Mouse (Mus musculus) midbrain, embryonic 12.5 days (tissue): ENCODE measurements around the gene D930020B18Rik. TPM values are rescaled to one million over a fixed set of nuclear protein-coding genes. Genes with fewer than 3 reads are reported as not detected.

ENCODE experiments used
- ATAC-seq: fragments of 200-750 bp; cut with Nextera tagmentation; 2 replicates; pipeline ENCODE4 v1.8.0; 2017; ENCODE audit warnings: low read depth, moderate TSS enrichment, moderate library complexity; ENCODE audit not compliant: low FRiP score
- H3K27ac ChIP-seq: fragments of 300-500 bp; sonication (generic); replicated peaks from 2 replicates; pipeline ENCODE4 v1.5.1; 2016; ENCODE audit warnings: mild to moderate bottlenecking
- H3K27me3 ChIP-seq: fragments of 300-500 bp; sonication (generic); 2 replicates; pipeline ENCODE4 v1.6.1; 2016; ENCODE audit warnings: mild to moderate bottlenecking
- H3K36me3 ChIP-seq: fragments of 300-500 bp; sonication (generic); 2 replicates; pipeline ENCODE4 v1.6.1; 2016
- H3K4me1 ChIP-seq: fragments of 300-500 bp; sonication (generic); 2 replicates; pipeline ENCODE4 v1.6.1; 2016
- H3K4me2 ChIP-seq: fragments of 300-500 bp; sonication (generic); replicated peaks from 2 replicates; pipeline ENCODE4 v1.6.1; 2016; ENCODE audit warnings: mild to moderate bottlenecking, moderate library complexity
- H3K4me3 ChIP-seq: fragments of 300-500 bp; sonication (generic); 2 replicates; pipeline ENCODE4 v1.5.1; 2016; ENCODE audit warnings: mild to moderate bottlenecking
- H3K9ac ChIP-seq: fragments of 300-500 bp; sonication (generic); replicated peaks from 2 replicates; pipeline ENCODE4 v1.6.1; 2016; ENCODE audit warnings: mild to moderate bottlenecking, moderate library complexity
- H3K9me3 ChIP-seq: fragments of 300-500 bp; sonication (generic); 2 replicates; pipeline ENCODE4 v1.6.1; 2016; ENCODE audit warnings: mild to moderate bottlenecking
- WGBS: fragments of 180-500 bp; shearing (Covaris S2); methylation state at CpG from one replicate; pipeline ENCODE4 v1.1.7; 2016; 5-methylcytosine and 5-hydroxymethylcytosine counted together
- polyA plus RNA-seq: library from polyadenylated mRNA; unstranded; fragments of >200 nt; fragmentation: Nextera tagmentation; extraction: Ambion mirVana; gene quantifications from 2 replicates; pipeline ENCODE4 v1.2.1, GENCODE M21; 2016

D930020B18Rik gene
- polyA plus RNA-seq, 1 experiment from 2014 or later = not detected

DNA sequence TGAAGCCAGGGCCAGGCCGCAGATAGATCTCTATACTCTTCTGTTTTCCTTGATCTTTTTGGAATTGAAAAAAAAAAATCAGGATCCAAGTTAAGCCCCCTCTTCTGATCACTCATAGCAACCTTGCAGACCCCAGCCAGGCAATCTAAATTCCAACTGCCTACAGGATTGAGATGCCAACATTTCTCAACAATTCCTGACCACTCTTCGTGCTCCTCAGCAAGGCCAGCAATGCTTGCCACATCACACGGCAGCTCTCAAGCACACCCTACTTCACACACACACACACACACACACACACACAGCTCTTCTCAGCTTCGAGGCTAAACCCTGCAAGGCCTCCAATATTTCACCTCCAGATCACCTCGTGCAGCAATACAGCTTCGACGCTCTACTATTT, 17.7 kb upstream of the D930020B18Rik start:
- Histone ChIP-seq H3K9ac (no peak overlapping the region), H3K36me3 (peaks cover 25% of the 10 kb centered on the region), H3K27ac (no peak overlapping the region), H3K4me3 (no peak overlapping the region), H3K27me3 (no peaks in the 10 kb centered on the region), H3K4me2 (no peak overlapping the region), H3K4me1 (peaks cover 11% of the 10 kb centered on the region), H3K9me3 (no peaks in the 10 kb centered on the region)
- ATAC-seq = no peak
- 91% methylated on average over 7 of the region's 7 CpGs for WGBS

DNA sequence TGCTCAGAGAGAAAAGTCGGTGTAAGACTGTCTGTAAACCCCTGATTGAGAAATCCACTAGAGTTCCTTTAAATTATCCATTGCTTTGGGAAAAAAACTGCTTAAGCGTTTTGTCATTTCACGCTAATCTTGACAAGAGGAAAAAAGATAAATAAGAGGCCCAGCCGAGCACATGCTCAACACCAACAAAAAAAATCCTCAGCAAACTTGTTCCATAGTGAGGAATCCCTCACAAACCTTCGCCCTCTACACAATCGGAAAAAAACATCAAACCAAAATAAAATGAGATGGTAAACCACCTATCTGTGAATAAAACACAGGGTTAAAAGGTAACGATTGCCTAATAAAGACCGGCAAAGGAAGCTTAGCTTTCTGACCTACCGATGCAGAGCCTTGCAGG, 16.4 kb upstream of the D930020B18Rik start:
- Histone ChIP-seq H3K36me3 (peaks cover 18% of the 10 kb centered on the region), H3K9me3 (no peaks in the 10 kb centered on the region), H3K4me3 (peak overlapping the region; percentile 63), H3K27me3 (no peaks in the 10 kb centered on the region), H3K9ac (peak overlapping the region; percentile 71), H3K4me1 (peaks cover 11% of the 10 kb centered on the region), H3K4me2 (peak overlapping the region; percentile 79), H3K27ac (no peak overlapping the region)
- ATAC-seq = no peak
- WGBS = 17% methylated on average over 9 of the region's 9 CpGs

DNA sequence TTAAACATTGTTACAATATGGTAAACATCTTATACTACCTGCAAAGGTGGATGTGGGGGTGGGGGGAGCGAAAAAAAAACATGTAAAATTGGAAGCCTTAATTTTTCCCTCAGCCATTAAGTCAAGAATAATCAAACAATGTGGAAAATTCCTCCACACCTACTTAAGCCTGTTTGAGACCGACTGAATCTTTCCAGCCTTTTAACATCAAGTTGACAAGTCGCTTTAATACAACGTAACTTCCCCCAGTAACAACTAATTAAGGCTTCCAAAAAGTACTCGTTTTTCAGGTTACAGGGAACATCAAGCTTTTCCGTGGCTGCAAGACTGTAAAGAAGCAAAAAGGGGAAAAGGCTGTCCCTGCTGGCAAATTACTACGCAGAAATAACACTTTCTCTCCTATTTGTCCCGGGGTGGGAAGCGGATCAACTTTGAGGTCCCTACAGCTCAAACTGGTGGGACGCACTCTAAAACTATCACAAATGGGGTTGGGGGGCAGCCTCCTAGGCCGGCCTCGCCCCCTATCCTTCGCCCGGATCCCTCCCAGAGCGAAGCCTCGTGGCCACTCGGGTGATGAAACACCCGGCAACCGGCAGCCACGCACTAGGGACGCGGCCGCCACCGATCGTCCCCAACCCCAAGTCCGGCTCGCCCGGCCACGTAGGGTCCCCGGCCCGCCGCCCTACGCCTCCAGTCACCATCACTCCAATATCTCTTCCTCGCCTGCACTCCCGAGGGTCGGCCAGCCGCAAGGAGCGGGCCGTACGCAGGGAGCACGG, 15.8 kb upstream of the D930020B18Rik start:
- WGBS = under 1% methylated on average over 41 of the region's 41 CpGs
- Histone ChIP-seq H3K36me3 (peaks cover 12% of the 10 kb centered on the region), H3K9ac (peak overlapping the region; percentile 71), H3K4me2 (peak overlapping the region; percentile 79), H3K27ac (peak overlapping the region; percentile 88), H3K4me1 (peaks cover 11% of the 10 kb centered on the region), H3K9me3 (no peaks in the 10 kb centered on the region), H3K27me3 (no peaks in the 10 kb centered on the region), H3K4me3 (peak overlapping the region; percentile 63)
- ATAC-seq = no peak

DNA sequence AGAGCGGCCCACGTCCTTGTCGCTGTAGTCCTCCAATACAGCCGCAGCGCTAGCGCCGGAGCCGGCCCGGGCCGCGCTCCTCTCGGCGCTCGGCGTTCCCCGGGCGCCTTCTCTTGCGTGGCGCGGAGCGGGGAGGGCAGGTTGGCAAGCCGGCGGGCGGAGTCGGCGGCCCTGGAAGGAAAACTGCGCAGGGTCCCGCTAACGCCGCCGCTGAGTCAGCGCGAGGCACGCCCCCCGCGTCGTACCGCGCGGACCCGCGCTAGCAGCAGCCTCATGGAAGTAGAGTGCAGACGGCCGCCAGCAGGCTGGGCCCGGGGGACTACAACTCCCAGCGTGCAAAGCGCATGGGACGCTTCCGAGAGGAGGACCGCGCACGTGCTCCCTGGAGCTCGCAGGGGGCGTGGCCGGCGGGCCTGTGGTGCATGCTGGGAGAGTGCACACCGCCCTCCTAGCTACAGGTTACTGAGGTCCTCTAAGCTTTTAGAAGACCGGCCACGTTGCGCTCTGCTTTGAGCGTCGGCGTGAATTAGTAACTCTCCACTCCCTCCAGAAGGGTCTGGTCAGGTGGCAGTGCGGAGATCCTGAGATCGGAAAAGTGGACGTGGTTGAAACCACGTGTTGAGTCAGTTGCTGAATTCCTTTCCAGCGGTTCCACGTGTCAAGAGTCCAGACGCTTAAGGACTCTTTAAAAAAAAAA, 15.1 kb upstream of the D930020B18Rik start, which contains the start of gene Xpot:
Gene Xpot (minus strand): TSS at position 147 of the 697 bp plus-strand sequence.
- ATAC-seq = peak; percentile 100
- WGBS = under 1% methylated on average over 70 of the region's 70 CpGs
- peak within 1 kb of the TSS; percentile 88 for H3K27ac ChIP-seq
- no peaks in the 10 kb centered on the region for H3K9me3 ChIP-seq
- peak within 1 kb of the TSS; percentile 71 for H3K9ac ChIP-seq
- no peaks in the 10 kb centered on the region for H3K27me3 ChIP-seq
- H3K4me1 ChIP-seq = peaks cover 11% of the 10 kb centered on the region
- H3K4me2 ChIP-seq = peak within 1 kb of the TSS; percentile 79
- H3K36me3 ChIP-seq = peaks cover 10% of the 10 kb centered on the region
- H3K4me3 ChIP-seq = peak within 1 kb of the TSS; percentile 63

DNA sequence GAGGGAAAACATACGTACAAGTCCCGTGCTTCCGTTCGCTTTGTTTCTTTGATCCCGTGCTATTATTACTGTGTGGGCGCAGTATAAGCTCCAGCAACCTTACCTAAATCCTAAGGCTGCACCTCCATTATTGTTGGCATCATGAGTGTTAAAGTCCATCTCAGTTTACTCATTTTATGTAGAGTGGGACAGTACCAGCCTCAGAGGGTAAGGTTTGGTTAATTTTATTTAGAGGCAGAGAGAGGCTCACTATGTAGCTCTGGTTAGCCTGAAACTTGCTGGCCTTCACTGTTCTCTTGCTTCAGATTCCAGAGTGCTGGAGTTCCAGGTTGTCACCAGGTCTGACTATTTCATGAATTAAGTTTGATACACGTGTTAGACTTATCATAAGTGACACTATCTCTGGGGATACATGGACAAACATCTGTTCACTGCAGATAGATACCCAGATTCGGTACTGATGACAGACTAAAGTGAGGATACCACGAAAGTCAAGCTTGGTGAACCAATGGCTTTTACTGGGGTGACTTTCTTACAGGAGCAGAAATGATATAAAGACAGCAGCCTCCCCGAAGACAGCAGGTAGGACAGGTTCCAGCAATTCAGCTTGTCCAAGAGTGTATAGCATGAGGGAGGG, 14.1 kb upstream of the D930020B18Rik start:
- WGBS = 85% methylated on average over 10 of the region's 10 CpGs
- H3K4me1 ChIP-seq = peaks cover 11% of the 10 kb centered on the region
- H3K27ac ChIP-seq = no peak overlapping the region
- no peaks in the 10 kb centered on the region for H3K9me3 ChIP-seq
- 0 out of 2 replicates have a peak, but pooled peaks cover 2% of the 10 kb centered on the region for H3K36me3 ChIP-seq
- H3K4me3 ChIP-seq = no peak overlapping the region
- H3K9ac ChIP-seq = no peak overlapping the region
- no peaks in the 10 kb centered on the region for H3K27me3 ChIP-seq
- H3K4me2 ChIP-seq = 0 out of 2 replicates have a peak overlapping the region, but pooled peaks have one; percentile 79
- no peak for ATAC-seq

DNA sequence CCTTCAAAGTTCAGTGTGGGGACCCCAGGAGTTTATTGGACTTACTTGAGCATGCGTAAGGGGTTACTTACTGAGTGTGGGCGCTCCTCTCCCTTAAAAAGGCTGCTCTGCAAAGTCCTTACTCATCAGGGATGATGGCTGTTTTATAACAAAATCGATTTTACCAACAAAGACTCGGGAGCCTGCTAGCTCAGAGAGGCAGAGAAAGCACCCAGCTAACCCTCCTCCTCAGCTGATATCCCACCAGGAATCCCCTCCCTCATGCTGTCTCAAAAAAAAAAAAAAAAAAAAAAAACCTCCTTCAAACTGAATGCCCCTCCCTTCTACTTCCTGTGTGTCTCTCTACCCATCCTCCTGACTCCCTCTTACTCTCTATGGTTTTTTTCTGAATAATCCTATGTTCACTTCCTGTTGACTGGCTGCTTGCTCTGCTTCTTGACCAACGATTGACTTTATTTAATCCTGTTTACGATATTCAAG, 12.8 kb upstream of the D930020B18Rik start:
- WGBS = 93% methylated on average over 6 of the region's 6 CpGs
- Histone ChIP-seq H3K4me2 (no peak overlapping the region), H3K27ac (no peak overlapping the region), H3K4me3 (no peak overlapping the region), H3K36me3 (no peaks in the 10 kb centered on the region), H3K9ac (no peak overlapping the region), H3K27me3 (no peaks in the 10 kb centered on the region), H3K9me3 (no peaks in the 10 kb centered on the region), H3K4me1 (peaks cover 11% of the 10 kb centered on the region)
- no peak for ATAC-seq

DNA sequence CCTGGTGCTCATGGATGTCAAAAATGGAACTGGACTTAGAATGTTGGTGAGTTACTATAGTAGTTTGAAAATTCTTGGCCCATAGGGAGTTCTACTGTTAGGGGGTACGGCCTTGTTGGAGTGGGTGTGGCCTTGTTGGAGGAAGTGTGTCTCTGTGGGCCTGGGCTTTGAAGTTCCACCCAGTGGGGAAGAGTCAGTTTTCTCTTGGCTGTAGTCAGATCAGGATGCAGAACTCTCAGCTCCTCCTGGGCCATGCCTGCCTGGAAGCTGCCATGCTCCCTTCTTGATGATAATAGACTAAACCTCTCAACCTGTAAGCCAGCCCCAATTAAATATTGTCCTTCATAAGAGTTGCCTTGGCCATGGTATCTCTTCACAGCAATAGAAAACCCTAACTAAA, 7.2 kb upstream of the D930020B18Rik start:
- Histone ChIP-seq H3K4me1 (no peaks in the 10 kb centered on the region), H3K9ac (no peak overlapping the region), H3K9me3 (no peaks in the 10 kb centered on the region), H3K4me2 (no peak overlapping the region), H3K27ac (no peak overlapping the region), H3K36me3 (no peaks in the 10 kb centered on the region), H3K4me3 (no peak overlapping the region), H3K27me3 (no peaks in the 10 kb centered on the region)
- no peak for ATAC-seq
- WGBS = 78% methylated on average over 1 of the region's 1 CpGs

DNA sequence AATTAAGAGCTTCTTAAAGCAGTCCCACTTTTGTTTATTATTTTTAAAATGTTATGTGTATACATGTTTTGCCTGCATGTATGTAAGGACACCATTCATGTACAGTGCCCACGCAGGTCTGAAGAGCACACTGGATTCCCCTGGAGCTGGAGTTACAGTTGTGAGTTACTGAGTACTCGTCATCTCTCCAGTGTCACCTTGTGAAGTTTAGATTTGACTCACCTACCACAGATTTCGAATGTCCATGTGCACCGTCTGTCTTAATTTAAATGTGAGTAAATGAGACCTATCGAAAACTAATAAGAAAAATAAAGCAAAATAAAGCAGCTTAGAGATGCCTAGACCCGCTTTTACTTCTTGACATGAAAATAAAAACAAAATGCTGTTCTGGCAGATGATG, 5.1 kb upstream of the D930020B18Rik start:
- H3K27ac ChIP-seq = no peak overlapping the region
- WGBS = 89% methylated on average over 6 of the region's 6 CpGs
- H3K36me3 ChIP-seq = no peaks in the 10 kb centered on the region
- no peaks in the 10 kb centered on the region for H3K9me3 ChIP-seq
- peaks cover 14% of the 10 kb centered on the region for H3K27me3 ChIP-seq
- H3K4me1 ChIP-seq = peaks cover 5% of the 10 kb centered on the region
- no peak for ATAC-seq
- no peak overlapping the region for H3K4me2 ChIP-seq
- no peak overlapping the region for H3K9ac ChIP-seq
- no peak overlapping the region for H3K4me3 ChIP-seq

DNA sequence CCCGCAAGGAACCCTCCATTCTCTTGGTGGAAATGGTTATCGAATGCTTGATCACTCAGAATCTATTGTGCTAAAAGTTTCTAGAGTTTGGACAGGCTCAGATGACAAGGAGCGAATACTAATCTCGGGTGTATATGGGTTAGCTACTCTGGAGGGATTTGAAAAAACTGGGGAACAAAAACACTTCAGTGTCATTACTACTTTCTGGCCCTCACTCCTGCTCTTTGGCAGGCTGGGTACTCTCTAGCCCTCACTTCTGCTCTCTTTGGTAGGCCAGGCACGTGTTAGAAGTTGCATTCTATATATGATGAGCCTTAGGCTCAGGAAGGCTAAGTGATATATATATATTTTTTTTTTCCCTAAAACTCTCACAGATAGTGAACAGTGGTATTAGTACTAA, 1.8 kb upstream of the D930020B18Rik start:
- ATAC-seq = no peak
- Histone ChIP-seq H3K9ac (no peak overlapping the region), H3K4me1 (peaks cover 18% of the 10 kb centered on the region), H3K27ac (no peak overlapping the region), H3K4me2 (no peak overlapping the region), H3K9me3 (no peaks in the 10 kb centered on the region), H3K36me3 (no peaks in the 10 kb centered on the region), H3K27me3 (peaks cover 44% of the 10 kb centered on the region), H3K4me3 (no peak overlapping the region)
- WGBS = 78% methylated on average over 5 of the region's 5 CpGs

DNA sequence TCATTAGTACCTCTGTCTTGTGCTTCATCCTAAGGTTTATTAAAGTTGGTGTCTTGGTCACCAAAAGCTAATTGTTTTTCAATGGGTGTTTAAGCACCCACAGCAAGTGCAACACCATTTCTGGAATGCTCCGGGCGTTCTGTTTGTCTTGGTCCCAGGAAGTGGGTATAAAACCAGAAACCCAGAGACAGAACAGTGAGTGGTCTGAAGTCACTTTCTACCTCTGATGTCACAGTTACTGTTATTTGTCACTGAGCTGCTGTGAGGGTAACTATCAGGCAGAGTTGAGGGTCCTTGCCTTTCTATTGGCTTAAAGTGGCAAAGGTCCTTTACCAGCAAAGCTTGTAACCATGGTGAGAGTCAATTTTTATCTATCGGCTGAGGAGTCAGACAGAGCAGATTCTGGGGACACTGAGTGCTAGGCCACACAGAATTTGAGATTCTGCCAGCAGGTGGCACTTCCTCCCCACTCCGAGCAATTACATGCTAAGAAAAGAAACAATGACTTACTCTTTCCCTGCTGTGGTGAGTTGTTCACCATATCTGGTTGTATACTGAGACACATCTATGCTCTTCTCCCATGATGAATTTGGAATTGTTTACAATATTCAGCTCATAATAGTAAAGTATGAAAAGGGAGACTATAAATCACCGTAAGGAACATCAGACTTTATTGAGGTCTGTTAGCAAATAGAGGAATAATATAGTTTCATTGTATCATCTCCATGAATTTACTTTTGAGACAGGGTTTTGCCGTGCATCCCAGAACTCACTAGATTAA, 1.0 kb upstream of the D930020B18Rik start:
- peaks cover 18% of the 10 kb centered on the region for H3K4me1 ChIP-seq
- H3K27me3 ChIP-seq = peaks cover 44% of the 10 kb centered on the region
- no peak overlapping the region for H3K9ac ChIP-seq
- ATAC-seq = peak; percentile 64
- H3K4me3 ChIP-seq = no peak overlapping the region
- WGBS = 45% methylated on average over 6 of the region's 6 CpGs
- no peaks in the 10 kb centered on the region for H3K9me3 ChIP-seq
- peak overlapping the region; percentile 97; the same call in 1 of the 2 replicates for H3K4me2 ChIP-seq
- no peak overlapping the region for H3K27ac ChIP-seq
- no peaks in the 10 kb centered on the region for H3K36me3 ChIP-seq

DNA sequence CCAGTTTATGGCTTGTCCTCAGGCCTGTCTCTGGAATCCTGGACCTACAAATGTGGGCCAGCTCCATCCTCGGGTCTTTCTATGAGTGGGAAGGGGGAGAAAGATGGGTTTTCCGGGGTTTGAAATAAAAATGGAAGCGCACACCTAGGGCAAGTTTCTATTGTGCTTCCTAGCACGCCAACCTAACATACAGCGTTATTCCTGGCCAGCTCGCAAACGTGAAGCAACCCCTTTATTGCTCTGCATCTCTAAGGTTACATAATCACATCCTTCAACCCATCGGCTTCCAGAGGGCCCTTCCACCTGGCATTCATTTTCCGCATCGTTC, 480 bp upstream of the D930020B18Rik start:
- Histone ChIP-seq H3K27me3 (peaks cover 44% of the 10 kb centered on the region), H3K9me3 (no peaks in the 10 kb centered on the region), H3K36me3 (no peaks in the 10 kb centered on the region), H3K4me3 (peak overlapping the region; percentile 56), H3K4me2 (peak overlapping the region; percentile 97), H3K4me1 (peaks cover 18% of the 10 kb centered on the region), H3K9ac (no peak overlapping the region), H3K27ac (no peak overlapping the region)
- 11% methylated on average over 10 of the region's 10 CpGs for WGBS
- ATAC-seq = no peak
